Mouse (Mus musculus): ENCODE results near the gene Adprhl2. TPM values are rescaled to one million over a fixed set of nuclear protein-coding genes. Genes with fewer than 3 reads are reported as not detected.

The Adprhl2 gene
- total RNA-seq, 2 experiments from 2014 or later = 25.8 to 26.1 TPM

- DNase-seq (ENCODE audit: low spot score in 2 of 2) = no peak
These were observed 45.8 kb downstream of the Adprhl2 start for GRCm38 (mm10) chr4:126275681-126276131.

- no peak for DNase-seq (ENCODE audit: low spot score in 2 of 2)
These were observed 46.4 kb downstream of the Adprhl2 start for GRCm38 (mm10) chr4:126275081-126275480.

- no peak for DNase-seq (ENCODE audit: low spot score in 2 of 2)
These were observed 47.8 kb downstream of the Adprhl2 start for GRCm38 (mm10) chr4:126273753-126274152.

- no peak for DNase-seq (ENCODE audit: low spot score in 2 of 2)
These were observed 52.2 kb downstream of the Adprhl2 start for GRCm38 (mm10) chr4:126269292-126269691.

Other genes with a start within 250 kb of the Adprhl2 start
- 10 to 100 TPM; 12.9 to 13.1 TPM for gene Lsm10, start 225.1 kb downstream of the Adprhl2 start, total RNA-seq (2021)
- gene Stk40, start 217.7 kb downstream of the Adprhl2 start, total RNA-seq (2021) = 10 to 100 TPM; 20.8 to 21.3 TPM
- gene Eva1b, start 174.0 kb downstream of the Adprhl2 start, total RNA-seq (2021) = 1 to 10 TPM; 6.5 to 6.7 TPM
- 1 to 10 TPM; 1.2 to 1.8 TPM for gene Sh3d21, start 158.2 kb downstream of the Adprhl2 start, total RNA-seq (2021)
- gene Thrap3, start 118.9 kb downstream of the Adprhl2 start, total RNA-seq (2021) = 100 to 1,000 TPM; 142 to 149 TPM
- gene Map7d1, start 65.4 kb downstream of the Adprhl2 start, total RNA-seq (2021) = 100 to 1,000 TPM; 222 to 233 TPM
- 10 to 100 TPM; 83.9 to 88.2 TPM for gene Trappc3, start 59.4 kb downstream of the Adprhl2 start, total RNA-seq (2021)
- gene Col8a2, start 34.9 kb downstream of the Adprhl2 start, total RNA-seq (2021) = 1 to 10 TPM; 1.9 to 8.4 TPM
- 1 to 10 TPM; 1.9 to 2.2 TPM for gene Tekt2, start 4.0 kb upstream of the Adprhl2 start, total RNA-seq (2021)
- 10 to 100 TPM; 35.7 to 37.6 TPM for gene Ago3, start 107.9 kb upstream of the Adprhl2 start, total RNA-seq (2021)
- gene Ago1, start 146.9 kb upstream of the Adprhl2 start, total RNA-seq (2021) = 10 to 100 TPM; 71.6 to 71.7 TPM
- gene Ago4, start 211.8 kb upstream of the Adprhl2 start, total RNA-seq (2021) = 1 to 10 TPM; 6.4 to 6.7 TPM
- gene Clspn, start 235.2 kb upstream of the Adprhl2 start, total RNA-seq (2021) = 1 to 10 TPM; 2.5 to 2.6 TPM